Mouse (Mus musculus): ENCODE measurements around the gene Plk2.
A peak's percentile ranks its signal among the peaks of the same experiment; 100 is the strongest.
"Not testable (repeated sequence)": the region's sequence is repeated elsewhere in the genome, so short reads cannot be mapped to it uniquely, and the experiment has no call there.

Plk2 gene

GRCm38 (mm10) chr13:110394291-110395178 lies at the start of gene Plk2:
TSS of gene Plk2 (plus strand) at chr13:110395046.
- peak; percentile 86 for DNase-seq

DNA sequence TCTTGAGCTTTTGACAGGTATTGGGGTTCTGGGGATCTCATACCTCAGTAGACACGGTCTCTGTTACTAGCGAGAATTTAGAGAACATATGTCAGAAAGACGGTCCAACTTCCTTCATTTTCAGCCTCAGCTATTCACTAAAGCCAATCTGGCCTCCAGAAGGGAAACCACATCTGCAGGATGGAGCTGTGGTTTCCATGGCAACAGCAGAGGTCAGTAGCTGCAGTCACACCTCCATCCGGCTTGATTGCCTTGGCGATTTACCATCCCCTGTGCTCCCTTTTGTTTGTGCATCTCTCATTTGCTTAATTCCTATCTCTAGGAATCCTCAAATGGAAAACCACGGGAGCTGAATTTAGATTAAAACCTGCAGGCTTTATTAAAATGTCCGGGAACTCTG lies 48.1 kb upstream of the Plk2 start:
- no peak for DNase-seq

DNA sequence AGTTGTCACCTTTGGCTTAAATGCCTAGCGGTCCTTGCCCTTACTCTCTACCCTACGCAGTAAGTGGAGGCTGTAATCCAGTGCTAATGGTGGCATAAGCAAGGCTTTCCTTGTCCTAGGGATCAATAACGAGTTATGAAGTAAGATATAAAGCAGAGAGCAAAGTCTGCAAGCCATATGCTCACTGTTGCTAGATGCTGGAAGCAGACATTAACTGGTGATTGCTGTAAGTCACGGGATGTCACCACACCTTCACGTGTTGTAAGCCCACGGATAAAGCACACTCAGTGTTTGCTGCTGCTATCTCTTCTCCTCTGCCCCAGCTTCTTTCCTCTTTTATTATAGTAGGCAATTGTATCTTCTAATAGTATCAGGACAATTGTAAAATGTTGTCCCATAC lies 43.8 kb upstream of the Plk2 start:
- no peak for DNase-seq

GRCm38 (mm10) chr13:110356941-110357340 lies 37.9 kb upstream of the Plk2 start, which contains the start of gene Gapt:
TSS of gene Gapt (minus strand) at chr13:110357199.
- no peak for DNase-seq

- DNase-seq: no peak
Observed at GRCm38 (mm10) chr13:110363722-110364121, 31.1 kb upstream of the Plk2 start.

- no peak for DNase-seq
Observed at GRCm38 (mm10) chr13:110366477-110366876, 28.4 kb upstream of the Plk2 start.

DNA sequence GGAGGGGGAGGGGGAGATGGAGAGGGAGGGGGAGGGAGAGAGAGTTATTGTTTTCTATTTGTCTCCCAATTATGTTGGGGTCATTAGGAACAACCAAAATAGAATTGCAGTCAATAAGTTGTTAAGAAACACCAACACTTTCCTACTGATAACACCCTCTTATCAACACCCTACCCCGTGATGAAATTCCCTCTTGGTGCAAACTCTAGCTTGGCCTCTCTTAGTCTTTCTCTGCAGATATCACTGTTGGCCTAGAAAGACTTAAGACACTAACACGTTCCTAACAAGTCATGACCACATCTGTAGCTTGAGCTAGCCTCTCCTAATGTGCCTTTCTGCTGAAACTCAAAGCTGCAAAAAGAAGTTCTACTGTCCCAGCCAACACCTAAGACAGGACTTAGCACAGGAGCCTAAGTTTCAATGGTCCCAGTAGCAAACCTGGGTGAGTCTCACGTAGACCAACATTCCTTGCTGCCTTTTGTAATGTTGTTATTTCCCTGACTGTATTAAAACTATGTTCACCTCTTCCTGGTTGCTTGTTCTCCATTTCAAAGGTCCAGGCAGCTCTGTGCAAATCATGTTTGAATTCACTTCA lies 26.8 kb upstream of the Plk2 start:
- DNase-seq: no peak

DNA sequence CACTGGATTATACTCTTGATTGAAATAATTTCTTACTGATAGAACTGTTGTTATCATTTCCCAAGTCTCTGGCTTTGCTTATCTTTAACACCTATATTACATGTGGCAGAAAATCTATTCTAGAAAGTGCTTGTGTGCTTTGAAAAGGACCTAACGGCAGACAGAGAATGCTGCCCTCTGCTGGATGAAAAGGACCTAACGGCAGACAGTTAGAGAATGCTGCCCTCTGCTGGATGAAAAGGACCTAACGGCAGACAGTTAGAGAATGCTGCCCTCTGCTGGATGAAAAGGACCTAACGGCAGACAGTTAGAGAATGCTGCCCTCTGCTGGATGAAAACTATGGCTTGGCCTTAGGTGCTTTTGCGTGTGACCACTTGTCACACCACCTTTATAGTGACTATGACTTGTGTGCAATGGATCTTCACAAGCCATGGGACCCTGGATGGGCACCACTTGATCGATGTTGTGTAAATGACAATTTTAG lies 26.2 kb upstream of the Plk2 start:
- DNase-seq: peak; percentile 38

DNA sequence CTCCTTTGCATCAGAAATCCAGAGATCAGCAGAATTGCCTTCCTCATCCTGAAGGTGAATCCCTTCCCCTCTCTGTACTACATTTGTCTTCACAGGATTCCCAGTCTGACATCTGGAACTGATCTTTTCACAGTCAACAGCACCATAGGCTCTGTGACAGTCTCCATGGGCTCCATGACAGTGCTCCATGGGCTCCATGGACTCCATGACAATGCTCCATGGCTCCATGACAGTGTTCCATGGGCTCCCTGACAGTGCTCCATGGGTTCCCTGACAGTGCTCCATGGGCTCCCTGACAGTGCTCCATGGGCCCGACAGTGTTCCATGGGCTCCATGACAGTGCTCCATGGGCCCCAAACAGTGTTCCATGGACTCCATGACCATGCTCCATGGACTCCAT lies 25.2 kb upstream of the Plk2 start:
- no peak for DNase-seq

DNA sequence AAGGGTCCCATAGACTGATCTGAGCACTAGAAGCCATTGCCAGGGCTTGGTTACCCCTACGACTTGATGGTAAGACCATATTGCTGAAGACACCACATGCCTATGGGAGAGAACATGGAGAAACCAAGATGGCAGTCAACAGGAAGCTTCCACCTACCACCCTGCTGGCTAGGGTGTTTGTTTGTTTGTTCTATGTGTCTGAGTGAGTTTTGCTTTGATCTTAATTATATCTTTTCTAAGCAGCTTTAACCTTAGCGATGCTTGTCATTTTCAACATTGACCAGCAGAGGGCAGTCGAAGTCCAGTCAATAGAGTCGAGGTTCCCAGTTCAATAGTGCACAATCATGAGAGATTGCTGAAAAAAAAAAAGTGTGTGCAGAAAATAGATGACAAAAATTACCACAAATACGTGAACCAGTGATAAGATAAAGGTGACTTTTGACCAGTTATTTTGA lies 12.4 kb upstream of the Plk2 start:
- no peak for DNase-seq

- no peak for DNase-seq
Observed at GRCm38 (mm10) chr13:110384514-110384913, 10.3 kb upstream of the Plk2 start.

DNA sequence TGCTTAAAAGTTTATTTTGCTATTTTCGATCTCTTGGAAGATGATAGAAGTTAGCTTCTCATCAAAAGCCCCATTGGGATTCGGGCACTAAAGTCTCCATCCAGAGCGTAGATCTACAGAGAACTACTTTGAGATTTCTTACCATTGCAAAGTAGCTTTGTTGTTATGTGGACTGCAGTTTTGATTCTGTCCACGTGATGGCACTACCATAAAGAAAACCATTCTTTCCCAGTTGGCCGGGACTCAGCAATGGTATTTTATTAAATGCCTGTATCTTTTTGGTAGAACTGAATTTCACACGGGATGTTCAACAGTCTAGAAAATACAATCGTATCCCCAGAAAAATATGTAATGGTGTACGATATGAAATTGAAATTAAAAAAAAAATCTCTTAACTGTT lies 2.6 kb upstream of the Plk2 start:
- DNase-seq: no peak

GRCm38 (mm10) chr13:110392631-110393030 lies 2.2 kb upstream of the Plk2 start:
- peak; percentile 35 for DNase-seq

DNA sequence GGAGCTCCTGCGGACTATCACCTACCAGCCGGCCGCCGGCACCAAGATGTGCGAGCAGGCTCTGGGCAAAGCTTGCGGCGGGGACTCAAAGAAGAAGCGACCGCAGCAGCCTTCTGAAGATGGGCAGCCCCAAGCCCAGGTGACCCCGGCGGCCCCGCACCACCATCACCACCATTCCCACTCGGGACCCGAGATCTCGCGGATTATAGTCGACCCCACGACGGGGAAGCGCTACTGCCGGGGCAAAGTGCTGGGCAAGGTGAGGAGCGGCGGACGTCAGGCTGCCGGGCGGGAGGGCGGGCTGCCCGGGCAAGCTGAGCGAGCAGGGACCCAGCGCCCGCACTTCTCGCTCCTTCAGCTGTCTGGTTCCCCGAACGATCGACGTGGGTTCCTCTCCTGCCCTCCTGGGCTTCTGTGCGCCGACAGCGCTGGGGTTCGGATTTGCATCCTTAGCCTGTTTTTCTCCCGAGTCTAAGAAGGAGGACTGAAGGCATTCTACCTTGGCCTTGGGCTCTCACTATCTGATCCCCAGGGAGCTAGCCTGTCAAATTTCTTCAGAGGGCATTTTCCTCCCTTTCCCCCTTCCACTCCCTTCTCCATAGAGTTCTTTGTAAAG lies 441 bp downstream of the Plk2 start:
- no peak for DNase-seq

DNA sequence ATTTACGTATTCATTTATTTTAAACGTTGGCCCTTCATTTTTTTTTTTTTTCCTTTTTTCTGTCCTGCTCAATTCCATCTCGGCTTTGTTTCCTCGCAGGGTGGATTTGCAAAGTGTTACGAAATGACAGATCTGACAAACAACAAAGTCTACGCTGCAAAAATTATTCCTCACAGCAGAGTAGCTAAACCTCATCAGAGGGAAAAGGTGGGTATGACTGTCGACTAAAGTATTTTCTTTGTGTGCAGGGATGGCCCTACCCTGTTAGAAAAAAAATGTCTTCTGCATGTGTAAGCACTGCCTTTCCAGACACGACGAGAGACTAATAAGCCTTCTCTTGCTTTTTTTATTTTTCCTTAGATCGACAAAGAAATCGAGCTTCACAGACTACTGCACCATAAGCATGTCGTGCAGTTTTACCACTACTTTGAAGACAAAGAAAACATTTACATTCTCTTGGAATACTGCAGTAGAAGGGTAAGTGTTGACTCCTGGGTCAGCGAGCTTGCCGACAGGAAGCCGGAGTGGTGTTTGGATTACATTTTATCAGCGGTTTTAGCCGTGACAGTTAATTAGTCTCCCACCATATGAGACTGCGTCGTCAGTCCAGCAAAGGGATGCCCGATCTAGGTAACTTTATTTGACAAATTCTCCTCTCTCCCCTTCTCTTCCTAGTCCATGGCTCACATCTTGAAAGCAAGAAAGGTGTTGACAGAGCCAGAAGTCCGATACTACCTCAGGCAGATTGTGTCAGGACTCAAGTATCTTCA lies 1.3 kb downstream of the Plk2 start:
- no peak for DNase-seq

GRCm38 (mm10) chr13:110397750-110398149 lies 2.9 kb downstream of the Plk2 start:
- no peak for DNase-seq

- DNase-seq: no peak
Observed at GRCm38 (mm10) chr13:110398513-110399270, 3.8 kb downstream of the Plk2 start.

DNA sequence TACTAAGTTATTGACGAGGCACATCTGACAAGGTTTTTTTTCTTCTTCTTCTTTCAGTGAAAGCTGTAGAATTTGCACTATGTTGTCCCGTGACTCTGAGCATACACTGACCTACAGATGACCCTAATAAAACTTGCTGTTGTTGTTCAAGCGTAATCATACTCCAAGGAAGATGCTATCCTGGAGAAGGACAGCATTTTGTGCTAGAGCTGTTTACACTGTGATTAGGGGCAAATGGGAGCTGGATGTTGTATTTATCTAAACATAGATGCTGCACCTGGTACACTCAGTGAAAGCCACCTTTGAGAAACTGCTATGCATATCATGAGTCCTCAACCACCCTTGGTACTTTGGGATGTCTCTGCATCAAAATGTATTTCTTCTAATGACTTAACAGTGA lies 6.6 kb downstream of the Plk2 start:
- no peak for DNase-seq

DNA sequence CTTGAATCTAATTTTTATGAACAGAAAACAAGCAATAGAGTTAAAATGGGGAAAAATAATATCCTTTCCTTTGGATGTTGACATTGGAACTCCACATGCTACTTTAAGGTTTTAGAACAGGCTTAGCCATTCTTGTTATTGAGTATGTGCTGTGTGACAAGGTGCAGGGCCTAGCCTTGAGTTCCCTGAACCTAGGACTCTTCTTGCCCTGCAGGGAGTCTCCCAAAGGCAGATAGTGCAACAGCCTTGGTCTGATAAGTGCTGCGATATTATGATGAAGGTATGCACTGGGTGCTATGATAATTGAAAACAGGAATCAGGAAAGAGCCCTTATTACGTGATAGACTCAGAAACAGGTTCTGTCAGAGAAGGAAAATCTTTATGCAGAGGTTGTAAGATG lies 7.0 kb downstream of the Plk2 start:
- no peak for DNase-seq

DNA sequence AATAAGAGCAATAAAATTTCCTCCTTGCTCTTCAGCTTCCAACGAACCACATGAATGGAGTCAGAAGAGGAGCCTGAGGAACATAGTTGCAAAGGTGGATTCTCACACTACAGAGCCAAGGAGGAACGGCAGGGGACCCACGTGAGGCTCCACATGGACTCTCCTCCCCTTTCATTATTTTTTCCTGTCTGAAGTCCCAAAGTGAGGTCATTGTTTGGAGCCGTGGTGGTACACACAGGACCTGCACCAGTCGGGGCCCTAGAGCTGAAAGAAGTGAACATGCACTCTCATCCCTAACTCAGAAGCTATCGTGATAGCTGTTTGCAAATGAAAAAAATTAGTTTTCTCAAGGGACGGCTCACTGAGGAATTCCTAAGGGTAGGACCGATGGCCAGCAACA lies 9.2 kb downstream of the Plk2 start:
- DNase-seq: no peak

DNA sequence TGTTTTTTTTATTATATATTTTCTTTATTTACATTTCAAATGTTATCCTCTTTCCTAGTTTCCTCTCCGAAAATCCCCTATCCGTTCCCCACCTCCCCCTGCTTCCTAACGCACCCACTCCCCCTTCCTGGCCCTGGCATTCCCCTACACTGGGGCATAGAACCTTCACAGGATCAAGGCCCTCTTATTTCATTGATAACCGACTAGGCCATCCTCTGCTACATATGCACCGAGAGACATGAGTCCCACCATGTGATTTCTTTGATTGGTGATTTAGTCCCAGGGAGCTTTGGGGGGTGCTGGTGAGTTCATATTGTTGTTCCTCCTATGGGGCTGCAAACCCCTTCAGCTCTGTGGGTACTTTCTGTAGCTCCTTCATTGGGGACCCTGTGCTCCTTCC lies 9.8 kb downstream of the Plk2 start:
- not testable (repeated sequence) for DNase-seq

DNA sequence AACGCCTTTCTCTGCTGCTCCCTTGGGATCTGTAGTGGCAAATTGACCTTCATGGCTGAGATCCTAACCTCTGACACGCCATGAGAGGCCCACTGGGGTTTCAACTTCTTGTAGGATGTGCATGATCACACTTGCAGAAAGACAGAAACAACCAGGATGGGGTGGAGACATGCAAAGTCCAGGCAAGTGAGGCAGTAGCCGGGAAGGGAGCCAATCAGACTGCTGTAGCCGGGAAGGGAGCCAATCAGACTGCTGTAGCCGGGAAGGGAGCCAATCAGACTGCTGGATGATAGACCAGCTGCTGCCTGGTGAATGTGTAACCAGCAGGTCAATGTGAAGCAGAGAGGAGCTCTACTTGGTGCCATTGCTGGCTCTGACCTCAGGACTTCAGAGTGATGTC lies 11.3 kb downstream of the Plk2 start:
- DNase-seq: peak; percentile 82
